Mouse (Mus musculus): ENCODE data around the gene Fkbp7. TPM values are rescaled to one million over a fixed set of nuclear protein-coding genes. Genes with fewer than 3 reads are reported as not detected.

Gene Fkbp7
- polyA plus RNA-seq, 2 experiments, result 2.5 to 4.2 TPM

DNA sequence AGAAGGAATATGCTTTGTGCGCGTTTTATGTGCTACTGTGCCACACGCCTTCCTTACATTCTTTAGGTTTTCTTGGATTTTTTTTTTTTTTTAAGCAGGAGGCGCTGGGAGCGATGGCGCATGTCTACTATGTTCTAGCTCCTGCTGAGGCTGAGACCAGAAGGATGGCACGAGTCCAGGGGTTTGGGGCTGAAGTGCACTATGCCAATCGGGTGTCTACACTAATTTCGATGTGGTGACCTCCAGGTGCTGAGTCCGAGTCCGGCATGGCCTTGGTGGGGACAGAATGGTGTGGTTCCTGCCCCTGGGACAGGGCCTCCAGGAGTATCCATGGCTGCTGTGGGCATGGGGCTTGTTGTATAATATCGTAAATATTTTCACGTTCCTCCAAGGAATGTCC lies 14.4 kb downstream of the Fkbp7 start:
- 62% methylated on average over 13 of the region's 13 CpGs for WGBS (ENCODE audit: insufficient replicate concordance)
- TF ChIP-seq EP300 (IDR thresholded peaks at IDR 0.05; ENCODE audit: low read depth) (no peak), CTCF (IDR thresholded peaks at IDR 0.05; ENCODE audit: low read depth) (no peak)
- no peaks in the 10 kb centered on the region for H3K4me1 ChIP-seq (replicated peaks; ENCODE audit: control insufficient read depth in 2 of 2, insufficient read depth in 2 of 2, low read length in 1 of 2)
- H3K9me3 ChIP-seq (ENCODE audit: control insufficient read depth, low read length), result no peaks in the 10 kb centered on the region
- no peaks in the 10 kb centered on the region for H3K36me3 ChIP-seq (replicated peaks; ENCODE audit: control insufficient read depth, insufficient read depth, low read depth)
- H3K4me3 ChIP-seq (ENCODE audit: insufficient read depth in 1 of 2, low read depth in 2 of 2, low read length in 2 of 2), result no peak overlapping the region
- ATAC-seq (ENCODE audit: insufficient read depth), result no peak
- H3K4me2 ChIP-seq (ENCODE audit: low read depth), result no peak overlapping the region
- no peak for DNase-seq (ENCODE audit: low read depth in 3 of 3, low spot score in 3 of 3)
- H3K27ac ChIP-seq, result no peak overlapping the region
- H3K9ac ChIP-seq (replicated peaks), result no peak overlapping the region
- H3K27me3 ChIP-seq (ENCODE audit: control insufficient read depth, insufficient read depth, low read length), result no peaks in the 10 kb centered on the region

DNA sequence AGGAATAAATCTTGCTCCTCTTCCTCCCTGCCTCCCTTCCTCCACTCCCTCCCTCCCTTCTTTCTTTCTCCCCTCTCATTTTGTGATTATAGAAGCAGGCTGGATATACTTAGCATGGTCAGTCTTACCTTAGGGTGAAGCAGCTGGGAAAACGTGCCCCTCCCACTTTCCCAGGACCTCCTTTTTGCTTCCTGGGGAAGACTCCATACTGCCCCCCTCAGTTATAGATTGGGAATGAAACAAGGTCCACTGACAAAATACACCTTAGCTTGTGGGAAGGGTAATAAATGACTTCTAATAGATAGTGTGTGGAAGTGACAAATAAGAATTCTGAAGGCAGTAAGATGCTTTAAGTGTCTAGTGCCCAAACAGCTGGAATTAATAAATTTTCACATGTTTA lies 16.9 kb downstream of the Fkbp7 start:
- WGBS (ENCODE audit: insufficient replicate concordance), result 0% methylated on average over 1 of the region's 1 CpGs
- Histone ChIP-seq H3K27ac (no peak overlapping the region), H3K36me3 (replicated peaks; ENCODE audit: control insufficient read depth, insufficient read depth, low read depth) (no peaks in the 10 kb centered on the region), H3K9me3 (ENCODE audit: control insufficient read depth, low read length) (no peaks in the 10 kb centered on the region), H3K4me3 (ENCODE audit: insufficient read depth in 1 of 2, low read depth in 2 of 2, low read length in 2 of 2) (no peak overlapping the region), H3K4me1 (replicated peaks; ENCODE audit: control insufficient read depth in 2 of 2, insufficient read depth in 2 of 2, low read length in 1 of 2) (no peaks in the 10 kb centered on the region), H3K9ac (replicated peaks) (no peak overlapping the region), H3K4me2 (ENCODE audit: low read depth) (no peak overlapping the region), H3K27me3 (ENCODE audit: control insufficient read depth, insufficient read depth, low read length) (no peaks in the 10 kb centered on the region)
- DNase-seq (ENCODE audit: low read depth in 3 of 3, low spot score in 3 of 3) (no peak), ATAC-seq (ENCODE audit: insufficient read depth) (no peak)
- peak; percentile 29 for TF ChIP-seq CTCF (IDR thresholded peaks at IDR 0.05; ENCODE audit: low read depth)
- no peak for TF ChIP-seq EP300 (IDR thresholded peaks at IDR 0.05; ENCODE audit: low read depth)

GRCm38 (mm10) chr2:76655444-76655843 lies 17.5 kb downstream of the Fkbp7 start:
- Histone ChIP-seq H3K9ac (replicated peaks) (no peak overlapping the region), H3K9me3 (ENCODE audit: control insufficient read depth, low read length) (no peaks in the 10 kb centered on the region), H3K4me1 (replicated peaks; ENCODE audit: control insufficient read depth in 2 of 2, insufficient read depth in 2 of 2, low read length in 1 of 2) (no peaks in the 10 kb centered on the region), H3K4me3 (ENCODE audit: insufficient read depth in 1 of 2, low read depth in 2 of 2, low read length in 2 of 2) (no peak overlapping the region), H3K36me3 (replicated peaks; ENCODE audit: control insufficient read depth, insufficient read depth, low read depth) (no peaks in the 10 kb centered on the region), H3K27me3 (ENCODE audit: control insufficient read depth, insufficient read depth, low read length) (no peaks in the 10 kb centered on the region), H3K4me2 (ENCODE audit: low read depth) (no peak overlapping the region), H3K27ac (no peak overlapping the region)
- 57% methylated on average over 3 of the region's 3 CpGs for WGBS (ENCODE audit: insufficient replicate concordance)
- ATAC-seq (ENCODE audit: insufficient read depth) (no peak), DNase-seq (ENCODE audit: low read depth in 3 of 3, low spot score in 3 of 3) (no peak)
- no peak for TF ChIP-seq EP300 (IDR thresholded peaks at IDR 0.05; ENCODE audit: low read depth)
- TF ChIP-seq CTCF (IDR thresholded peaks at IDR 0.05; ENCODE audit: low read depth), result no peak

- no peaks in the 10 kb centered on the region for H3K27me3 ChIP-seq (ENCODE audit: control insufficient read depth, insufficient read depth, low read length)
- H3K4me1 ChIP-seq (replicated peaks; ENCODE audit: control insufficient read depth in 2 of 2, insufficient read depth in 2 of 2, low read length in 1 of 2), result no peaks in the 10 kb centered on the region
- no peak for ATAC-seq (ENCODE audit: insufficient read depth)
- no peak for DNase-seq (ENCODE audit: low read depth in 3 of 3, low spot score in 3 of 3)
- H3K4me3 ChIP-seq (ENCODE audit: insufficient read depth in 1 of 2, low read depth in 2 of 2, low read length in 2 of 2), result no peak overlapping the region
- H3K9me3 ChIP-seq (ENCODE audit: control insufficient read depth, low read length), result no peaks in the 10 kb centered on the region
- no peak overlapping the region for H3K9ac ChIP-seq (replicated peaks)
- H3K27ac ChIP-seq, result no peak overlapping the region
- TF ChIP-seq EP300 (IDR thresholded peaks at IDR 0.05; ENCODE audit: low read depth) (no peak), CTCF (IDR thresholded peaks at IDR 0.05; ENCODE audit: low read depth) (no peak)
- WGBS (ENCODE audit: insufficient replicate concordance), result 74% methylated on average over 5 of the region's 5 CpGs
- H3K36me3 ChIP-seq (replicated peaks; ENCODE audit: control insufficient read depth, insufficient read depth, low read depth), result no peaks in the 10 kb centered on the region
- no peak overlapping the region for H3K4me2 ChIP-seq (ENCODE audit: low read depth)
Measured at GRCm38 (mm10) chr2:76654646-76655045, 18.3 kb downstream of the Fkbp7 start.

- 76% methylated on average over 4 of the region's 4 CpGs for WGBS (ENCODE audit: insufficient replicate concordance)
- peaks cover 3% of the 10 kb centered on the region in 2 experiments; a peak in 2 of 4 replicates for H3K4me1 ChIP-seq (replicated peaks; ENCODE audit: control insufficient read depth in 2 of 2, insufficient read depth in 2 of 2, low read length in 1 of 2)
- H3K4me2 ChIP-seq (ENCODE audit: low read depth), result no peak overlapping the region
- DNase-seq (ENCODE audit: low read depth in 3 of 3, low spot score in 3 of 3) (no peak), ATAC-seq (ENCODE audit: insufficient read depth) (no peak)
- H3K27ac ChIP-seq, result no peak overlapping the region
- no peaks in the 10 kb centered on the region for H3K9me3 ChIP-seq (ENCODE audit: control insufficient read depth, low read length)
- no peaks in the 10 kb centered on the region for H3K27me3 ChIP-seq (ENCODE audit: control insufficient read depth, insufficient read depth, low read length)
- H3K36me3 ChIP-seq (replicated peaks; ENCODE audit: control insufficient read depth, insufficient read depth, low read depth), result no peaks in the 10 kb centered on the region
- no peak overlapping the region for H3K4me3 ChIP-seq (ENCODE audit: insufficient read depth in 1 of 2, low read depth in 2 of 2, low read length in 2 of 2)
- no peak overlapping the region for H3K9ac ChIP-seq (replicated peaks)
- TF ChIP-seq EP300 (IDR thresholded peaks at IDR 0.05; ENCODE audit: low read depth) (no peak), CTCF (IDR thresholded peaks at IDR 0.05; ENCODE audit: low read depth) (peak; percentile 38)
Measured at GRCm38 (mm10) chr2:76653070-76653469, 19.8 kb downstream of the Fkbp7 start.
